Mouse (Mus musculus) retina, postnatal 1 day (tissue): ENCODE data around the gene Sbk1.

Experiments
- DNase-seq: peaks from one replicate; pipeline ENCODE4 v3.0.0-alpha.2; 2012

Sbk1 gene

GRCm38 (mm10) chr7:126340206-126340618 lies 67.8 kb downstream of the Sbk1 start:
- DNase-seq, result no peak

DNA sequence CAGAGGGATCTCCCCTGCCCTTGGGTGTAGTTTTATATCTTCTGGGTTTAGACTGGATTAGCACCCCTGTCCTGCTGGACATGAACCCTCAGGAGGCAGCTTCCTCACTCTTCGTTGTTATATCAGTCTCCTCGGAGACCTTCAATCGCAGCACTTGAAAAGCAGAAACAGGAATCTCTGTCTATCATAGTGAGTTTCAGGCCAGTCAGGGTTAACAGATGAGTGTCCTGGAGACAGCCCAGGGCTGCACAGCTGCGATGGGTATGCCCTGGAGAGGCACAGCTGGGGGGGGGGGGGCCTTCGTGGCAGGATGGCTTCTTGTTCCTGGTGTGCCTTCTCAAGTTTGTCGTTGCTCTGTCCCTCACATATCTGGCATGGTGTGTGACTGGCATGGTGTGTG lies 68.5 kb downstream of the Sbk1 start:
- DNase-seq, result no peak
